Mouse (Mus musculus) liver, embryonic 14.5 days (tissue): ENCODE results near the gene Repin1.

Experiments used
- CTCF ChIP-seq: IDR thresholded peaks from 2 replicates; pipeline ENCODE4 v1.5.1; 2016; ENCODE audit warnings: antibody characterized with exemption, low read depth, control low read depth
- EP300 ChIP-seq: IDR thresholded peaks from 2 replicates; pipeline ENCODE4 v1.6.1; 2016; ENCODE audit warnings: antibody characterized with exemption, low read depth

- TF ChIP-seq CTCF, result no peak
- TF ChIP-seq EP300, result no peak; the same call in 1 of the 2 replicates
Observed at GRCm38 (mm10) chr6:48554280-48555103, 39.2 kb upstream of the Repin1 start, which contains the start of gene Lrrc61.
